Mouse (Mus musculus): ENCODE results near the gene Gck.
"Not testable (repeated sequence)": the region's sequence is repeated elsewhere in the genome, so short reads cannot be mapped to it uniquely, and the experiment has no call there.

The Gck gene

DNA sequence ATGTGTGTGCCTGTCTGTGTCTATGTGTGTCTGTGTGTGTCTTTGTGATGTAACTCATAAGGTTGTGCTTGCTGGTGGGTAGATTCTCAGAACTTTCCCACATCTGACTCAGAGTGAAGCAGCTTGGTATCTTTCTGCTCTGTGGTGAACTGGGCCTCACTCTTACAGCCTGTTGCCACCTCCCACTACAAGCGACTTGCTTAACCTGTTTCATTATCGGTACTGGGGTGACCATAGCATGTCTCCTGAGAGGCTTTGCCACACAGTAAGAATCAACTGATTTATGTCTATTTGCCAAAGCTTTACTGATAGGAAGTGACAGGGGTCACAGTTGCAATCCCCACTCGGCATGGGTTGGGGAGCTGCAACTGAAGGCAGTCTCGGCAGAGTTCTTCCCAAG lies 41.2 kb downstream of the Gck start:
- no peak for DNase-seq (ENCODE audit: low spot score in 2 of 2)

DNA sequence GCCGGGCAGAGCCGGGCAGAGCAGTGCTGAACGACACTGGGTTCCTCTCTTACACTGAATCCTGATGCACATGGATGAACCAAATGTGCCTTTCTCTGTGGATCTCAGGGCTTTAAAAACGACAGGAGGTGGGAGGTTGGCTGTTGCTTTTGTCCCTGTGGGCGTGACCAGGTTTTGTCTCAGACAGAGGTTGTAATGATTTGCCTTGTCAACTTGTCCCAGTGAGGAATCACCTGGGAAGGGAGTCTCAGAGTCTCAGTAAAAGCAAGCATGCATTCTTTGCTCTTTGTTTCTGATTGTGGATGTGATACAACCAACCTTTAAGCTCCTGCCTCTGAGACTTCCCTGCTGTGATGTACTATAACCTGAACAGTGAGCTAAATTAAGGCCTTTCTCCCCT lies 42.8 kb downstream of the Gck start:
- no peak for DNase-seq (ENCODE audit: low spot score in 2 of 2)

- DNase-seq (ENCODE audit: low spot score in 2 of 2): no peak
These were observed 43.9 kb downstream of the Gck start for GRCm38 (mm10) chr11:5905778-5906518.

GRCm38 (mm10) chr11:5904871-5905270 lies 45.0 kb downstream of the Gck start:
- no peak for DNase-seq (ENCODE audit: low spot score in 2 of 2)

GRCm38 (mm10) chr11:5904357-5904756 lies 45.5 kb downstream of the Gck start:
- DNase-seq (ENCODE audit: low spot score in 2 of 2): no peak

DNA sequence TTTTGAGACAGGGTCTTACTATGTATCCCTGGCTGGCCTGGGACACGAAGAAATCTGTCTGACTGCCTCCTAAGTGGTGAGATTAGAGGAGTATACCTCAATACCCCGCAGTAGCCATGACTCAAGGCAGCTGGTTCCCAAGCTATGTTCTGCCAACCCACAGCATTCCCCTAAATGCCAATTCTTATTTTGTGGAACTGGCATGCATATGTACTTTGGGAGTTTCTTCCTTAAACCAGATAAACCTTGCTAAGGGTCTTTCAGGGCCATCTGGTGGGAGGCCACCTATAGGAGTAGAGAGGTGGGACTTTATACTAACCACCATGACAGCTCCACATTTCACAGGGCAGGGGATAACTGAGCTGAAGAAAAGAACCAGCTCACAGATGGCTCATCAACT lies 46.0 kb downstream of the Gck start:
- no peak for DNase-seq (ENCODE audit: low spot score in 2 of 2)

- DNase-seq (ENCODE audit: low spot score in 2 of 2): no peak
These were observed 47.5 kb downstream of the Gck start for GRCm38 (mm10) chr11:5902390-5902789.

- peak in 1 of 2 experiments; percentile 36 for DNase-seq (ENCODE audit: low spot score in 2 of 2)
These were observed 47.9 kb downstream of the Gck start for GRCm38 (mm10) chr11:5901950-5902349.

DNA sequence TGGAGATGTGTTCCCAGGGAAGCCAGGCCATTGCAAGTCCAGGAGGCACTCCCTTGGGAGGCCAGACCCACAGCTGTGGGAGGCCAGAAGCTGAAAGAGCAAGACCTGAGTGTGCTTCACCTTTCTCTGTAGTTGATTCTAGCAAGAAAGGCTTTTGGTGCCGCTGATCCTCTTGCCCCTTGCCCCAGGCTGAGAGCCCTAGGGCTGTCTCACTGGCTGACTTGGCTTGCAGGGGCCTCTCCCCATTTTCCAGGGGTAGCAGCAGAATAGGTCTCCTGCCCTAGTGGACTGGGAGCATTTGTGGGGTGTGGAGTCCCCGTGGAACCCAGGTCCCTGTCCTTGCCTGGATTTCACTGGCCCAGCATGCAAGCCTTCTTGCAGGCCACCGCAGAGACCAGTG lies 48.6 kb downstream of the Gck start:
- no peak for DNase-seq (ENCODE audit: low spot score in 2 of 2)

- no peak for DNase-seq (ENCODE audit: low spot score in 2 of 2)
These were observed 50.6 kb downstream of the Gck start for GRCm38 (mm10) chr11:5899286-5899685.

- no peak for DNase-seq (ENCODE audit: low spot score in 2 of 2)
These were observed 51.4 kb downstream of the Gck start, which contains the start of gene Myl7 for GRCm38 (mm10) chr11:5898531-5898930. Gene Myl7 (minus strand): TSS chr11:5898782.

GRCm38 (mm10) chr11:5897839-5898238 lies 52.0 kb downstream of the Gck start:
- DNase-seq (ENCODE audit: low spot score in 2 of 2): no peak

DNA sequence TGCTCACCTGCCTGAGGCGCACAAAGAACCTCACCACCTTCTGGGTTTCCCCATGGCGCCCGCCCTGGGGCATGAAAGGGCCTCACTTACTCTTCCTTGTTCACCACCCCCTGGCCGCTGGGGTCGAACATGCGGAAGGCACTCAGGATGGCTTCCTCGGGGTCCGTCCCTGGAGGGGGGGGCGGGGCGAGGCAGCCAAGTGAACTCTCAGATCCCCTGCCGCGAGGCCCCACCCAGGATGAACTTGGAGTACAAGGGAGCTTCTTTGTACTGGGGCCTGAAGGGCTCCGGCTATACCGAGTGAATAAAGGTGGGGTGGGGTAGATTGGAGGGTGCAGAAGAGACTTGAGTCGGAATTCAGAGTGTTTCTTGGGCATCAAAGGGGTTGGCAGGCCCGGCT lies 52.7 kb downstream of the Gck start:
- no peak for DNase-seq (ENCODE audit: low spot score in 2 of 2)

DNA sequence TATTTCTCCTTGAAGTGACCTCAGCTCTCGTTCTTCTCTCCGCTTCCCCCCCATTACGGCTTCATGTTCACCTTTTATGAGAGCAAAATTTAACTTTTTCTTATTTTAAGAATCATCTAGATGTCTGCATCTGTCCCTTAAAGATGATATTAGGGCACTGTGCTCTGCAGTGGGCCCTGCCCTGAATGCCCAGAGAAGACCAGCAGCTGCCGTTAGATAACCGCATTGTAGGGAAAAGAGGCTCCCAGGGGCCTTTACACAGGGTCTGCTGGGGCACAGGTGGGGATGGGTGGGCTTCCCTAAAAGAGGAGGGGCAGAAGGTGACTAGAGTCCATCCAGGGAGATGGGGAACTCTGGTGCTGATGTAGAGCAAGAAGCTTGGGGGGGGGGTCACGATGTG lies 56.1 kb downstream of the Gck start:
- no peak for DNase-seq (ENCODE audit: low spot score in 2 of 2)

DNA sequence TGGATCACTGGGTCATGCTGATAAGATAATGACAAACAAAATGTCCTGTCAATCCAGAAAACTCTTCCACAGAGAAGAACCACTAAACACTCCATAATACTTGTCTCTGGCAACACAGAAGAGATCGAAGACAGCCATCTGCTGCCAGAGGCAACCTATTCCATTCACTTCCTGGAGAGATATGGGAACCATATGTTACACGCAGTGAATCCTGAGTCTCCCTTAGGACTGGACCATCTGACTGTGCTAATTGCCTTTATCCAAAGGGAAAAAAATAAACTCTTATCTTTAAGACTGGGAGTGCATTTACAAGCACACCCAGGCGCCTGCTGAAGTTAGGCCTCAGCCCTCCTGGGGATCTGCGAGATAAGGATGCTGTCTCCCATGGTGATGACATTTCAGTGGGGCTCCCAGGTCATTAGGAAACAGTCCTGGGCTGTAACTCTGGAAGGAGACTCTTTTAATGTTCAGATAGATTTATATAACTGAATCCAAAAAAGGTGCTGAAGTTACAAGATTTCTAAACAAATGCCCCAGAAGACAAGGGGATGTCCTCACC lies 57.0 kb downstream of the Gck start:
- no peak for DNase-seq (ENCODE audit: low spot score in 2 of 2)

- no peak for DNase-seq (ENCODE audit: low spot score in 2 of 2)
These were observed 57.7 kb downstream of the Gck start for GRCm38 (mm10) chr11:5892151-5892591.

DNA sequence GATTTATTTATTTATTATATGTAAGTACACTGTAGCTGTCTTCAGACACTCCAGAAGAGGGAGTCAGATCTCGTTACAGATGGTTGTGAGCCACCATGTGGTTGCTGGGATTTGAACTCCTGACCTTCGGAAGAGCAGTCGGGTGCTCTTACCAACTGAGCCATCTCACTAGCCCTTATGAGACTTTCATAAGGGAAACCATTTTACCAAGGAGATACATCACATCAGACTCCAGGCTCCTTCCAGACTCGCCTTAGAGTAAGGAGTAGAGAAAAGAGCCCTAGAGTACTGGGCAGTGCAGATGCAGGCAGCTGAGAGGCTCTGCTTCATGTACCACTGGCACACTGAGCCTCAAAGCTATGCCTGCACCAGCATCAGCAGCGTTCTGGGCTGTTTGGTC lies 61.3 kb downstream of the Gck start:
- not testable (repeated sequence) for DNase-seq (ENCODE audit: low spot score in 2 of 2)

GRCm38 (mm10) chr11:5887250-5887649 lies 62.6 kb downstream of the Gck start:
- no peak for DNase-seq (ENCODE audit: low spot score in 2 of 2)

GRCm38 (mm10) chr11:5886187-5886586 lies 63.7 kb downstream of the Gck start:
- DNase-seq (ENCODE audit: low spot score in 2 of 2): peak; percentile 50 to 64

DNA sequence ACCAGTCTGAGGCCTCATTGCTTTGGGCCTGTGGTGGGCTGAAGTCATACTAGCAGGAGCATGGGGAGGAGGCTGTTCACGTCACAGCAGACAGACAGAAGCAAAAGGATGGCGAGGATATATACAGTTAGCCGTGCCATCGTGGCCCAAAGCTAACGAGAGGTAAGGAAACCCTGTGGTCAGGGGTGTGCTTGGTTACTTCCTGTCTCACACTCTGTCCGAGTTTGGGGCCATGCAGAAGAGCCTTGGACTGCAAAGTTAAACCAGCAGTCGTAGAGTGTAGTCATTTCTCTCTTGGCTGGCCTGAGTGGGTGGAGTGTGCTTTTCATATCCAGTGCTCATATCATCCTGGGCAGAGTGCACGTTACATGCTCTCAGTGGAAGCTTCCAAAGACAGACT lies 67.4 kb downstream of the Gck start:
- DNase-seq (ENCODE audit: low spot score in 2 of 2): no peak

GRCm38 (mm10) chr11:5879905-5880304 lies 70.0 kb downstream of the Gck start:
- peak in 1 of 2 experiments; percentile 35 for DNase-seq (ENCODE audit: low spot score in 2 of 2)

DNA sequence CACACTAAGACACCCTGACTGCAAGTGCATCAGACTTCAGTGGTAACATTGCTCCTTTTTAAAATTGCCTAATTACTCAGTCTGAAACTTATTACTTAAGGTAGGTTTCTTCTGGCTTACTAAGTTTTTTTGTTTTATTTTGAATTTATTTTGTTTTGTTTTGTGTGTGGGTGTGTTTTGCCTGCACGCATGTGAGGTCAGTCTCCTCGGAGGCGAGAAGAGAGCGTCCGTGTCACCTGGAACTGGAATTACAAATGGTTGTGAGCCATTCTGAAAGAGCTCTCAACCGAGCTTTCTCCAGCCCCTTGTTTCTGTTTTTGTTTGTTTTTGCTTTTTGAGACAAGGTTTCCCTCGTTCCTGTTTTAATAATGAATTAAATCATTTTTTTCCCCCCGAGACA lies 71.2 kb downstream of the Gck start:
- no peak for DNase-seq (ENCODE audit: low spot score in 2 of 2)

GRCm38 (mm10) chr11:5877921-5878526 lies 71.9 kb downstream of the Gck start, which contains the start of gene Pold2:
Gene Pold2 (minus strand): TSS chr11:5878292.
- peak; percentile 94 to 98 for DNase-seq (ENCODE audit: low spot score in 2 of 2)

Data from urinary bladder, postnatal 36 days (tissue).